Mouse (Mus musculus) liver, embryonic 14.5 days (tissue): ENCODE data around the gene Vps52. TPM values are rescaled to one million over a fixed set of nuclear protein-coding genes. Genes with fewer than 3 reads are reported as not detected.
A peak's percentile ranks its signal among the peaks of the same experiment; 100 is the strongest.
"Not testable (repeated sequence)": the region's sequence is repeated elsewhere in the genome, so short reads cannot be mapped to it uniquely, and the experiment has no call there.

Experiments
- ATAC-seq: fragments of 200-750 bp; cut with Nextera tagmentation; 2 replicates; pipeline ENCODE4 v1.8.0; 2017; ENCODE audit warnings: moderate number of reproducible peaks, mild to moderate bottlenecking, moderate library complexity; ENCODE audit not compliant: insufficient read depth
- DNase-seq, 3 experiments: peaks; one replicate each; pipeline ENCODE4 v3.0.0-alpha.2; 2012 to 2013; ENCODE audit warnings: low read depth in 3 of 3, low spot score in 3 of 3
- H3K27ac ChIP-seq: fragments of 300-500 bp; sonication (generic); 2 replicates; pipeline ENCODE4 v1.5.1; 2014; ENCODE audit warnings: moderate library complexity, mild to moderate bottlenecking, control low read depth, inconsistent platforms
- H3K27me3 ChIP-seq: fragments of 300-500 bp; sonication (generic); 2 replicates; pipeline ENCODE4 v1.6.1; 2014; ENCODE audit warnings: mild to moderate bottlenecking, low read length, moderate library complexity; ENCODE audit not compliant: control insufficient read depth, insufficient read depth
- H3K36me3 ChIP-seq: fragments of 300-500 bp; sonication (generic); replicated peaks from 2 replicates; pipeline ENCODE4 v1.6.1; 2014; ENCODE audit warnings: low read depth; ENCODE audit not compliant: control insufficient read depth, insufficient read depth
- H3K4me1 ChIP-seq, 2 experiments: fragments of 200-500 bp in 1 of 2; fragments of 300-500 bp in 1 of 2; sonication (generic) in 1 of 2; replicated peaks; 2 replicates each; pipeline ENCODE4 v1.6.1; 2012 to 2014; ENCODE audit warnings: antibody characterized with exemption in 1 of 2, inconsistent platforms in 1 of 2, low read length in 1 of 2; ENCODE audit not compliant: control insufficient read depth in 2 of 2, insufficient read depth in 2 of 2
- H3K4me2 ChIP-seq: fragments of 300-500 bp; sonication (generic); 2 replicates; pipeline ENCODE4 v1.6.1; 2014; ENCODE audit warnings: low read depth, mild to moderate bottlenecking, control low read depth, moderate library complexity
- H3K4me3 ChIP-seq, 2 experiments: fragments of 200-500 bp in 1 of 2; fragments of 300-500 bp in 1 of 2; sonication (generic) in 1 of 2; 2 replicates each; pipeline ENCODE4 v1.5.1; 2012 to 2014; ENCODE audit warnings: low read depth in 2 of 2, low read length in 2 of 2, mild to moderate bottlenecking in 2 of 2, control low read depth in 1 of 2, inconsistent platforms in 1 of 2, moderate library complexity in 1 of 2; ENCODE audit not compliant: insufficient read depth in 1 of 2
- H3K9ac ChIP-seq: fragments of 300-500 bp; sonication (generic); replicated peaks from 2 replicates; pipeline ENCODE4 v1.6.1; 2014; ENCODE audit warnings: mild to moderate bottlenecking, control low read depth, moderate library complexity
- H3K9me3 ChIP-seq: fragments of 300-500 bp; sonication (generic); 2 replicates; pipeline ENCODE4 v1.6.1; 2016; ENCODE audit warnings: low read length, mixed read lengths; ENCODE audit not compliant: control insufficient read depth
- CTCF ChIP-seq: IDR thresholded peaks from 2 replicates; pipeline ENCODE4 v1.5.1; 2016; ENCODE audit warnings: antibody characterized with exemption, low read depth, control low read depth
- EP300 ChIP-seq: IDR thresholded peaks from 2 replicates; pipeline ENCODE4 v1.6.1; 2016; ENCODE audit warnings: antibody characterized with exemption, low read depth
- WGBS: fragments of 180-500 bp; shearing (Covaris S2); extraction: QIAGEN DNeasy Blood & Tissue Kit; methylation state at CpG from one replicate; pipeline ENCODE4 v1.1.7; 2014; ENCODE audit not compliant: insufficient replicate concordance; 5-methylcytosine and 5-hydroxymethylcytosine counted together
- polyA plus RNA-seq, 2 experiments: library from polyadenylated mRNA; depleted of rRNA in 1 of 2; stranded (reverse) in 1 of 2; unstranded in 1 of 2; fragments of >200 nt; fragmentation: Nextera tagmentation in 1 of 2; extraction: Ambion mirVana in 1 of 2; gene quantifications; 2 replicates each; pipeline versions ENCODE4 v1.2.1 to v1.2.3; 2012 to 2014

The Vps52 gene
- polyA plus RNA-seq, 2 experiments = 15.2 to 17.4 TPM

DNA sequence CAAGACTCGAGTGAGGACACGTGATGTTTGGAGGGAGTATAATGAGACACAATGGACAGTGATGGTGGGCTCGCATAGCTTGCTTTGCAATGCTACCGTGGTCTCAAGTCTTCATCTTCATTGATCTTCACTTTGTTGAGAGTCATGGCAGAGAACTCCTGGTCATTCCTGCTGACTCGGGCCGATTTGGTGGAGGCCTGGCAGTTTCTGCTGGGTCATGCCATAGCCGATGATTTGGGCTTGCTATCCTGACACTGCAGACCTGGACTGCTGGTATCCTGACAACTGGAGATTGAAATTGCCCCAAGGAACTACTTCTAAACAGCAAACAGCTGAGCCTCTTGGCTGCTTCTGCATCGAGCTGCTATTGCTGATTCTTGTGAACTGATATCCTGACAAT is 39.3 kb downstream of the Vps52 start:
- Histone ChIP-seq H3K4me2 (no peak overlapping the region), H3K4me1 (peaks cover 0 to 2% of the 10 kb centered on the region in 2 experiments; a peak in 1 of 4 replicates), H3K36me3 (no peaks in the 10 kb centered on the region), H3K9ac (no peak overlapping the region), H3K9me3 (no peaks in the 10 kb centered on the region), H3K4me3 (no peak overlapping the region), H3K27me3 (no peaks in the 10 kb centered on the region; the same call in 1 of the 2 replicates), H3K27ac (no peak overlapping the region)
- ATAC-seq (no peak), DNase-seq (no peak)
- 76% methylated on average over 8 of the region's 8 CpGs for WGBS
- no peak for TF ChIP-seq EP300
- no peak for TF ChIP-seq CTCF

DNA sequence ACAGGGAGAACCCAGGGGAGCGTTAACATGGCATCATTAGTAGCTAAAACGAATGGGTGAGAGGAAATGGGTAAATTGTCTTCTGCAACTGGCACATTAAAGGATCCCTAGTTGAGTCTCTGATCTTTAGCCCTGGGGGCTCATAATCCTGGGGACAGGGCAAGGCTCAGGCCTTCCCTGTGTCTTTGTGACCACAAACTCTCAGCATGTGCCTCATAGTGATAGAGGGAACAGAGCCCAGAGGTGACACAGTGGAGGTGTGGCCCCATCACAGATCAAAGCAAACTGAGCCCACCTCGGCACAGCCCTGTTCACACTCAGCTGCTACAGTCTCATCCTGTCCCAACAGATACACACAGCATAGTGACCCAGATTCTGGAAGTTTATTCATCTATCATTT is 40.0 kb downstream of the Vps52 start:
- ATAC-seq (no peak), DNase-seq (no peak)
- Histone ChIP-seq H3K4me1 (peaks cover 0 to 2% of the 10 kb centered on the region in 2 experiments; a peak in 1 of 4 replicates), H3K4me3 (no peak overlapping the region), H3K9ac (no peak overlapping the region), H3K27me3 (peaks cover 4% of the 10 kb centered on the region; the same call in 1 of the 2 replicates), H3K4me2 (no peak overlapping the region), H3K27ac (no peak overlapping the region), H3K36me3 (no peaks in the 10 kb centered on the region), H3K9me3 (no peaks in the 10 kb centered on the region)
- 50% methylated on average over 3 of the region's 3 CpGs for WGBS
- no peak for TF ChIP-seq CTCF
- no peak for TF ChIP-seq EP300

DNA sequence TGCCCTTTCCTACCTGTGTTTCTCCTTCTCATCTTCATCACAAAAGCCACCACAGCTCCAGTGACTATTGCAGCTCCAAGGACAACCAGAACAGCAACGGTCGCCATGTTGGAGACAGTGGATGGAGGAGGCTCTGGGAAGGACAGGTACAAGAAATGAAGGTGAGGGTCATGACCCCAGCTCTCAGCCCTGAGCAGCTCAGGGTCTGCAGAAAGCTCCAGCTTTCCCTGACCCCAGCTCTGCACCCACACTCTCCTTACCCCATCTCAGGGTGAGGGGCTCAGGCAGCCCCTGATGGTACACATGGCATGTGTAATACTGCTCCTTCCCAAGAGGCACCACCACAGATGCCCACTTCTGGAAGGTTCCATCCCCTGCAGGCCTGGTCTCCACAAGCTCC is 41.4 kb downstream of the Vps52 start:
- not testable (repeated sequence) for ATAC-seq, H3K4me3 ChIP-seq, DNase-seq, H3K36me3 ChIP-seq, H3K27me3 ChIP-seq, H3K9me3 ChIP-seq, H3K4me2 ChIP-seq, H3K4me1 ChIP-seq, H3K27ac ChIP-seq, H3K9ac ChIP-seq
- 79% methylated on average over 2 of the region's 2 CpGs for WGBS

DNA sequence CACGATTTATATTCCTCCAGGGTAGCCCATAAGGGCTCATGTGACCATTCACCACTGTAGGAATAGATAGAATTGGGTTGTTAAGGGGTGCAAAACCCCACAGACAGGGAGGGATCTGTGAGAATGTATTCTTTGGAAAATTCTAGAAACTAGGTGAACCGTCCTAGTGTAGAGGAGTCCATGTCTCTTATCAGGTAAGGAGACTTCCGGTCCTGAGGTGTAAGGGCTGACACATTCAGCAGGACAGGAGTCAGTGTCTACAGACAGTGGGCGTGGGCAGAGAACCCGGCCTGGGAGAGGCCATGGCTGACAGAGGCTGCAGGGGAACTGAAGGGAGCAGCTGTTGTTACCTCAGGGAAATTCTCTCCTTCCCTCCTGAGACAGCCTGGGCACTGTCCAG is 43.1 kb downstream of the Vps52 start:
- not testable (repeated sequence) for H3K4me2 ChIP-seq, H3K27me3 ChIP-seq, H3K4me1 ChIP-seq, H3K36me3 ChIP-seq, DNase-seq, ATAC-seq, H3K27ac ChIP-seq, H3K9me3 ChIP-seq, H3K9ac ChIP-seq
- 0 out of 4 replicates have a peak overlapping the region, but pooled peaks of 1 of the 2 experiments have one; percentile 58 for H3K4me3 ChIP-seq
- WGBS = 28% methylated on average over 5 of the region's 5 CpGs

DNA sequence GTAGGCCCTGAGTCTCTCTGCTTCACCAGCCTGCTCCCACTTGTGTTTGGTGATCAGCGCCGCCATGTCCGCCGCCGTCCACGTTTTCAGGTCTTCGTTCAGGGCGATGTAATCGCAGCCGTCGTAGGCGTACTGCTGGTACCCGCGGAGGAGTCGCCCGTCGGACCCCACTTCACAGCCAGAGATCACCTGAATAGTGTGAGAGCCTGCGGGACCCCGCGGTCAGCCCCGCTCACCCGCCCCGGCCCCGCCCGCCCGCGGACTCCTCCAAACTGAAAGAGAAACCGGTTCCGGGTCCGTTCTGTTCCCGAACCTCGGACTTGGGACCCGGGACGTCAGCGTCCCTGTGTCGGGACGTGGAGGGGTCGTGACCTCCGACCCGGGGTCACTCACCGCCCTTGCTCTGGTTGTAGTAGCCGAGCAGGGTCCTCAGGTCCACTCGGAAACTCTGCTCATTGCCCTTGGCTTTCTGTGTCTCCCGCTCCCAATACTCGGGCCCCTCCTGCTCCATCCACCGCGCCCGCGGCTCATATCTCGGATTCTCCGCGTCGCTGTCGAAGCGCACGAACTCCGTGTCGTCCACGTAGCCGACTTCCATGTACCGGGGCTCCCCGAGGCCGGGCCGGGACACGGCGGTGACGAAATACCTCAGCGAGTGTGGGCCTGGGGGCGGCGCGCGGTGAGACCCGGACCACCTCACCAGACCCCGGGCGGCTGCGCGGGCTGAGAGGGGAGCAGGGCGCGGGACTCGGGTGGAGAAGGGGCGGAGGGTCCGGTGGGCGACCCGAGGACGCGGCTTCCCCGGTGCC is 43.9 kb downstream of the Vps52 start:
- H3K4me2 ChIP-seq = peak overlapping the region; percentile 69
- no peak for DNase-seq
- TF ChIP-seq CTCF (no peak), EP300 (no peak)
- no peaks in the 10 kb centered on the region for H3K36me3 ChIP-seq
- WGBS = 1% methylated on average over 85 of the region's 87 CpGs
- peak; percentile 51 for ATAC-seq
- no peak overlapping the region for H3K27ac ChIP-seq
- peak overlapping the region; percentile 50 for H3K9ac ChIP-seq
- H3K9me3 ChIP-seq = no peaks in the 10 kb centered on the region
- H3K4me1 ChIP-seq = no peaks in the 10 kb centered on the region
- peak overlapping the region; percentile 58 to 65 for H3K4me3 ChIP-seq
- H3K27me3 ChIP-seq = peaks cover 4% of the 10 kb centered on the region; the same call in 1 of the 2 replicates
